Mouse (Mus musculus) liver, adult 2 months (tissue): ENCODE results near the gene Fuk. TPM values are rescaled to one million over a fixed set of nuclear protein-coding genes. Genes with fewer than 3 reads are reported as not detected.

Source experiments
- DNase-seq: peaks from one replicate; pipeline ENCODE4 v3.0.0-alpha.2; 2011; ENCODE audit warnings: low read depth, low spot score; ENCODE audit errors: extremely low read depth
- H3K27ac ChIP-seq: fragments of 200-500 bp; replicated peaks from 2 replicates; pipeline ENCODE4 v1.5.1; 2012; ENCODE audit warnings: low read depth, mild to moderate bottlenecking, control low read depth, inconsistent platforms, low read length; ENCODE audit not compliant: insufficient read depth
- H3K27me3 ChIP-seq: fragments of 200-500 bp; 2 replicates; pipeline ENCODE4 v1.6.1; 2012; ENCODE audit warnings: mild to moderate bottlenecking, moderate library complexity, low read length, inconsistent platforms; ENCODE audit not compliant: control insufficient read depth, insufficient read depth
- H3K36me3 ChIP-seq: fragments of 200-500 bp; 2 replicates; pipeline ENCODE4 v1.6.1; 2012; ENCODE audit warnings: low read length, inconsistent platforms; ENCODE audit not compliant: control insufficient read depth, insufficient read depth
- H3K4me1 ChIP-seq: fragments of 200-500 bp; 2 replicates; pipeline ENCODE4 v1.6.1; 2011; ENCODE audit warnings: low read length; ENCODE audit not compliant: control insufficient read depth, insufficient read depth
- H3K4me3 ChIP-seq: fragments of 200-500 bp; 2 replicates; pipeline ENCODE4 v1.5.1; 2011; ENCODE audit warnings: low read depth, mild to moderate bottlenecking, control low read depth, low read length, moderate library complexity; ENCODE audit not compliant: insufficient read depth
- H3K79me2 ChIP-seq: fragments of 200-500 bp; 2 replicates; pipeline ENCODE4 v1.6.1; 2012; ENCODE audit warnings: inconsistent platforms, mild to moderate bottlenecking, low read length, moderate library complexity; ENCODE audit not compliant: control insufficient read depth, insufficient read depth
- H3K9ac ChIP-seq: fragments of 200-500 bp; 2 replicates; pipeline ENCODE4 v1.6.1; 2012; ENCODE audit warnings: low read depth, mild to moderate bottlenecking, control low read depth, inconsistent platforms, low read length
- CTCF ChIP-seq: fragments of 200-500 bp; IDR thresholded peaks from 2 replicates; pipeline ENCODE4 v1.5.1; 2011; ENCODE audit warnings: low read depth, low read length, control low read depth
- POLR2A ChIP-seq: fragments of 200-500 bp; IDR thresholded peaks from 2 replicates; pipeline ENCODE4 v1.6.1; 2011; ENCODE audit warnings: low read length, control low read depth; ENCODE audit not compliant: insufficient read depth; ENCODE audit errors: extremely low read depth
- WGBS: fragments of 180-500 bp; shearing (Covaris S2); methylation state at CpG from one replicate; pipeline ENCODE4 v1.1.7; 2018; 5-methylcytosine and 5-hydroxymethylcytosine counted together
- polyA plus RNA-seq: library from polyadenylated mRNA; depleted of rRNA; stranded (reverse); fragments of >200 nt; gene quantifications from 2 replicates; pipeline ENCODE4 v1.2.3, GENCODE M21; 2012
- total RNA-seq: library from RNA; depleted of rRNA; stranded (reverse); fragments of >200 nt; gene quantifications from 2 replicates; pipeline ENCODE4 v1.2.3, GENCODE M21; 2014

Fuk gene
- total and polyA plus RNA-seq, 2 experiments, result 6.3 to 11.2 TPM

DNA sequence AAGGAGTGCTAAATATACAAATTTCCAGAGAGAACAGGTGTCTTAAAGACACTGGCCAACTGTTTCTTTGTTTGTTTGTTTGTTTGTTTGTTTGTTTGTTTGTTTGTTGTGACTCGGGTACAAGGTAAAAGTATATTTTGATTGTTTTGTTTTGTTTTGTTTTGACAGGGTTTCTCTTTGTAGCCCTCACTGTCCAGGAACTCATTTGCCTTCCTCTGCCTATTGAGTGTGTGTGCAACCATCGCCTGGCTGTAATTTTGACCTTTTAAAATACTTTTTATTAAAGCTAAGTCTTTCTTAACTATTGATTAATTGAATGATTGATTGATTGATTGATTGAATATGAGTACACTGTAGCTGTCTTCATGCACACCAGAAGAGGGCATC lies 284 bp upstream of the Fuk start:
- Histone ChIP-seq H3K27ac (no peak overlapping the region), H3K9ac (no peak overlapping the region), H3K79me2 (no peaks in the 10 kb centered on the region; the same call in 1 of the 2 replicates), H3K36me3 (no peaks in the 10 kb centered on the region), H3K4me3 (peak overlapping the region; percentile 99; the same call in 1 of the 2 replicates), H3K4me1 (no peaks in the 10 kb centered on the region), H3K27me3 (no peaks in the 10 kb centered on the region)
- TF ChIP-seq POLR2A (no peak), CTCF (no peak)
- WGBS, result 26% methylated on average over 2 of the region's 2 CpGs
- DNase-seq, result no peak

DNA sequence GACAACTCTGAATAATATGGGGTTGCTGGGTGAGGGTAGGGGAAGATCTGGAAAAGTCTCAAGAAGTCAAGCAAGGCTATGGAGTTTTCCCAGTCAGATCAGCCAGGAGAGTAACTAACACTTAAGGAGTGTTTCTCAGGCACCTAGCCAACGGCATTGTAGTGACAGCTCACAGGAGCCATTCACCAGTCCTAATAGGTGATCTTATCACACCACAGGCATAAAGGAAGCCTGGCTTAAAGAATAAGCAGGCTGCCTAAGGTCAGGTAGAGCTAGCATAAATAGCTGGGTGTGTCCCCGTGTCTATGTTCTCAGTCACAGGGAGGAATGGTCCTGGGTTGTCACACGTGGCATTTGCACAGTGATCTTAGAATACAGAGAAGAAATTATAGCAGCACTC lies 1.2 kb downstream of the Fuk start:
- Histone ChIP-seq H3K27ac (no peak overlapping the region), H3K36me3 (no peaks in the 10 kb centered on the region), H3K9ac (no peak overlapping the region), H3K27me3 (no peaks in the 10 kb centered on the region), H3K4me1 (no peaks in the 10 kb centered on the region), H3K4me3 (no peak overlapping the region), H3K79me2 (no peaks in the 10 kb centered on the region; the same call in 1 of the 2 replicates)
- no peak for TF ChIP-seq CTCF
- TF ChIP-seq POLR2A, result no peak
- 89% methylated on average over 3 of the region's 3 CpGs for WGBS
- no peak for DNase-seq

DNA sequence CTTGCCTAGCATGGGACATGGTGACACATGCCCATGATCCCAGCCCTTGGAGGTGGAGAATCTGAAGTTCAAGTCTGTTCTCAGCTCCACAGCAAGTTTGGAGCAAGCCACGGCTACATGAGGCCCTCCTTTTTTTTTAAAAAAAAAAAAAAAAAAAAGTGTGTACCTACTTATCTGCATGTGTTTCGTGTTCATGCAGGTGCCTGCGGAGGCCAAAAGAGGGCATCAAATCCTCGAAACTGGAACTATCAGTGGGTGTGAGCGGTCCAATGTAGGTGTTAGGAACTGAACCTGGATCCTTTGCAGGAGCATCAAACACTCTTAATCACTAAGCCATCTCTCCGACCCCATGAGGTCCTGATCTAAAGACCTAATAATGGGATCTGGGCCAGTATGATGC lies 4.8 kb downstream of the Fuk start:
- Histone ChIP-seq H3K79me2 (no peaks in the 10 kb centered on the region; the same call in 1 of the 2 replicates), H3K27ac (no peak overlapping the region), H3K36me3 (no peaks in the 10 kb centered on the region), H3K4me3 (no peak overlapping the region), H3K27me3 (no peaks in the 10 kb centered on the region), H3K4me1 (no peaks in the 10 kb centered on the region), H3K9ac (no peak overlapping the region)
- no peak for DNase-seq
- 95% methylated on average over 6 of the region's 6 CpGs for WGBS
- TF ChIP-seq POLR2A, result no peak
- no peak for TF ChIP-seq CTCF

DNA sequence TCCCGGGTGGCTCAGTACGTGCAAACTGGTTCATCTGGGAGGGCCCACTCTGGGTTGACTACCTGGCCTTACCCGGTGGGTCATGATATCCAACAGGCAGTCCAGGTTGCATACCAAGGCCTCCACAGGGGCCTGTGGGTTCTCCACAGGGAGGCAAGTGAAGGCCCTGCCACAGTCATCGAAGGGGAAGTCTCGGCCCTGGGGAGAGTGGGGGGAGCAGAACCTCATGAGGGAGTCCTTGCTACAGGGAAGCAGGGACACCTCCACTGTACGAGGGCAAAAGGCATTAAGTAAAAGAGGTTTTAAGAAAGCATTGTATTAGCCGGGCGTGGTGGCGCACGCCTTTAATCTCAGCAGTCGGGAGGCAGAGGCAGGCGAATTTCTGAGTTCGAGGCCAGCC lies 6.5 kb downstream of the Fuk start:
- Histone ChIP-seq H3K4me3 (no peak overlapping the region), H3K27me3 (no peaks in the 10 kb centered on the region), H3K36me3 (no peaks in the 10 kb centered on the region), H3K27ac (no peak overlapping the region), H3K4me1 (no peaks in the 10 kb centered on the region), H3K9ac (no peak overlapping the region), H3K79me2 (no peaks in the 10 kb centered on the region)
- WGBS, result 97% methylated on average over 13 of the region's 13 CpGs
- DNase-seq, result no peak
- TF ChIP-seq CTCF, result no peak
- no peak for TF ChIP-seq POLR2A

DNA sequence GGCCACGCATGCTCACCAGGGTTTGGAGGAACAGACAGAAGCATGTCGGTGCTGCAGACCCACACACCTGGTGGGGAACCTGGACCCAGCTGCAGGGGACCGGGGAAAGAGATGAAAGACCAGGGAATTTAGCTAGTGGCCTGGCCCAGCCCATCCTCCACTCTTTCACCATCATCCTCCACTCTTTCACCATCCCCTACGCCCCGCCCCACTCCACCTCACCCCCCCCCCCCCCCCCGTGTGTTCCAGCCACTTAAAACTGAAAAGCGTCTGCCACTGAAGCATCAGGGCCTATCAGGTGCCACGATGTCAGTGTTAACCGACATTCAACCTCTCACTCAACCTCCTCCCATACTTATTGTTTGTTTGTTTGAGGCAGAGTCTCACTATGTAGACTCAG lies 7.0 kb downstream of the Fuk start:
- no peak for TF ChIP-seq CTCF
- no peak for TF ChIP-seq POLR2A
- Histone ChIP-seq H3K9ac (no peak overlapping the region), H3K36me3 (no peaks in the 10 kb centered on the region), H3K27me3 (no peaks in the 10 kb centered on the region), H3K27ac (no peak overlapping the region), H3K79me2 (no peaks in the 10 kb centered on the region), H3K4me3 (no peak overlapping the region), H3K4me1 (no peaks in the 10 kb centered on the region)
- 75% methylated on average over 8 of the region's 9 CpGs for WGBS
- DNase-seq, result no peak

DNA sequence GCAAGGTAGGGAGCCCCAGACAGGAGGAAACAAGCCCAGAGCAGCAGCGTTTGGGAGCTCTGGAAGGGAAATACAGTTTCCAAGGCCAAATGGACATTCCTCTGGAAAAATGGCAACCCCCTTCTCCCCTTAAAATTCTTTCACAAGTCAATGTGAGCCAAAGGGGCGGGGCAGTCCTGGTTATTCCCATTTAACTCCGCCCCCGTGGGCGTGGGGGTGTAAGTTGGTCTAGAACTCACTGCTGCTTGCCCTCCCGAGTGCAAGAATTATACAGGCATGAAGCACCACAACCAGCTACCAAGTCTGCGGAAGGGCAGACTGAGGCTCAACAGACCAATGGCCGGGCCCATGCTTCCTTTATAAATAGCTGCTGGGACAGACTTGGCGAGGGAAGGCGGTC lies 7.4 kb downstream of the Fuk start:
- H3K4me1 ChIP-seq, result no peaks in the 10 kb centered on the region
- H3K27ac ChIP-seq, result no peak overlapping the region
- no peaks in the 10 kb centered on the region for H3K79me2 ChIP-seq
- H3K9ac ChIP-seq, result no peak overlapping the region
- no peak for DNase-seq
- WGBS, result 89% methylated on average over 10 of the region's 10 CpGs
- no peaks in the 10 kb centered on the region for H3K36me3 ChIP-seq
- H3K4me3 ChIP-seq, result no peak overlapping the region
- no peak for TF ChIP-seq CTCF
- TF ChIP-seq POLR2A, result no peak
- H3K27me3 ChIP-seq, result no peaks in the 10 kb centered on the region
